Mouse (Mus musculus): ENCODE measurements around the gene Abr. TPM values are rescaled to one million over a fixed set of nuclear protein-coding genes. Genes with fewer than 3 reads are reported as not detected.

The Abr gene
- total RNA-seq, 2 experiments from 2014 or later, result 29.4 to 34.3 TPM

- intact Hi-C loops (cut with DNase I), result no loop called here
- DNase-seq, result no peak
Measured at GRCm38 (mm10) chr11:76476376-76477094, 145.6 kb downstream of the Abr start.

- no peak for DNase-seq
- intact Hi-C loops (cut with DNase I), result no loop called here
Measured at GRCm38 (mm10) chr11:76472617-76473016, 149.5 kb downstream of the Abr start.

- no peak for DNase-seq
- intact Hi-C loops (cut with DNase I), result no loop called here
Measured at GRCm38 (mm10) chr11:76469311-76469998, 152.7 kb downstream of the Abr start.

GRCm38 (mm10) chr11:76468347-76468746 is 153.8 kb downstream of the Abr start:
- intact Hi-C loops (cut with DNase I), result no loop called here
- peak; percentile 38 to 59 for DNase-seq

- intact Hi-C loops (cut with DNase I), result no loop called here
- no peak for DNase-seq
Measured at GRCm38 (mm10) chr11:76467487-76468005, 154.6 kb downstream of the Abr start.

GRCm38 (mm10) chr11:76467073-76467472 is 155.0 kb downstream of the Abr start:
- no peak for DNase-seq
- intact Hi-C loops (cut with DNase I), result no loop called here

- DNase-seq, result no peak
- intact Hi-C loops (cut with DNase I), result no loop called here
Measured at GRCm38 (mm10) chr11:76465879-76466278, 156.2 kb downstream of the Abr start.

GRCm38 (mm10) chr11:76461696-76462095 is 160.4 kb downstream of the Abr start:
- intact Hi-C loops (cut with DNase I), result no loop called here
- DNase-seq, result no peak

GRCm38 (mm10) chr11:76461201-76461600 is 160.9 kb downstream of the Abr start:
- no peak for DNase-seq
- intact Hi-C loops (cut with DNase I), result no loop called here

- DNase-seq, result no peak
- intact Hi-C loops (cut with DNase I), result loop anchor here (5.0 to 10.0 kb wide), 2 partner anchors 115 to 188 kb away; no protein-coding TSS in a partner anchor
Measured at GRCm38 (mm10) chr11:76459489-76459888, 162.6 kb downstream of the Abr start.

GRCm38 (mm10) chr11:76458730-76459129 is 163.4 kb downstream of the Abr start:
- DNase-seq, result no peak
- intact Hi-C loops (cut with DNase I), result loop anchor here (5.0 to 10.0 kb wide), 2 partner anchors 116 to 189 kb away; no protein-coding TSS in a partner anchor

- intact Hi-C loops (cut with DNase I), result loop anchor here (1.0 to 10.0 kb wide), 3 partner anchors 37 to 190 kb away; no protein-coding TSS in a partner anchor
Measured at GRCm38 (mm10) chr11:76456897-76457296, 165.2 kb downstream of the Abr start.

GRCm38 (mm10) chr11:76456233-76456632 is 165.9 kb downstream of the Abr start:
- DNase-seq, result peak; percentile 86 to 93
- intact Hi-C loops (cut with DNase I), result loop anchor here (1.0 to 10.0 kb wide), 3 partner anchors 38 to 191 kb away; no protein-coding TSS in a partner anchor

More at GRCm38 (mm10) chr11:76456897-76457296, 165.2 kb downstream of the Abr start:
- no peak for DNase-seq

GRCm38 (mm10) chr11:76454492-76454891 is 167.6 kb downstream of the Abr start:
- intact Hi-C loops (cut with DNase I), result loop anchor here (2.0 to 10.0 kb wide), 4 partner anchors 36 to 202 kb away; no protein-coding TSS in a partner anchor
- peak; percentile 83 to 88 for DNase-seq

GRCm38 (mm10) chr11:76450202-76450561 is 171.9 kb downstream of the Abr start:
- intact Hi-C loops (cut with DNase I), result loop anchor here (5.0 to 10.0 kb wide), 2 partner anchors 125 to 198 kb away; no protein-coding TSS in a partner anchor
- no peak for DNase-seq

- peak; percentile 50 to 60 for DNase-seq
- intact Hi-C loops (cut with DNase I), result loop anchor here (5.0 to 10.0 kb wide), 2 partner anchors 125 to 197 kb away; no protein-coding TSS in a partner anchor
Measured at GRCm38 (mm10) chr11:76449520-76450201, 172.5 kb downstream of the Abr start.

- intact Hi-C loops (cut with DNase I), result no loop called here
- no peak for DNase-seq
Measured at GRCm38 (mm10) chr11:76446251-76446650, 175.9 kb downstream of the Abr start.

GRCm38 (mm10) chr11:76445459-76445858 is 176.7 kb downstream of the Abr start:
- intact Hi-C loops (cut with DNase I), result no loop called here

GRCm38 (mm10) chr11:76439666-76440065 is 182.4 kb downstream of the Abr start:
- intact Hi-C loops (cut with DNase I), result no loop called here
- DNase-seq, result no peak

More at GRCm38 (mm10) chr11:76445459-76445858, 176.7 kb downstream of the Abr start:
- DNase-seq, result no peak

GRCm38 (mm10) chr11:76436864-76437437 is 185.2 kb downstream of the Abr start:
- DNase-seq, result peak; percentile 71 to 77
- intact Hi-C loops (cut with DNase I), result no loop called here
